Mouse (Mus musculus) splenic B cell, adult 2 months (primary cell): ENCODE results near the gene Pom121.

Source experiments
- DNase-seq: peaks from one replicate; pipeline ENCODE4 v3.0.0-alpha.2; 2011; ENCODE audit warnings: low read depth, low spot score
- H3K27me3 ChIP-seq: 2 replicates; pipeline ENCODE4 v1.6.1; 2012; ENCODE audit warnings: mild to moderate bottlenecking, low read length, moderate library complexity, mixed read lengths; ENCODE audit not compliant: control insufficient read depth, poor library complexity, insufficient read depth, severe bottlenecking
- H3K36me3 ChIP-seq: 2 replicates; pipeline ENCODE4 v1.6.1; 2012; ENCODE audit warnings: mild to moderate bottlenecking, low read length, moderate library complexity, mixed read lengths; ENCODE audit not compliant: control insufficient read depth, poor library complexity, insufficient read depth, severe bottlenecking

Gene Pom121

GRCm38 (mm10) chr5:135353564-135353963 is 40.8 kb downstream of the Pom121 start:
- H3K36me3 ChIP-seq, result no peaks in the 10 kb centered on the region
- no peak for DNase-seq
- H3K27me3 ChIP-seq, result no peaks in the 10 kb centered on the region

- DNase-seq, result no peak
- no peaks in the 10 kb centered on the region for H3K36me3 ChIP-seq
- no peaks in the 10 kb centered on the region for H3K27me3 ChIP-seq
Measured at GRCm38 (mm10) chr5:135352995-135353394, 41.4 kb downstream of the Pom121 start, which contains the start of gene Trim50. Gene Trim50 (plus strand): TSS chr5:135353295.

GRCm38 (mm10) chr5:135351606-135352005 is 42.7 kb downstream of the Pom121 start:
- DNase-seq, result no peak
- Histone ChIP-seq H3K27me3 (no peaks in the 10 kb centered on the region), H3K36me3 (no peaks in the 10 kb centered on the region)

- Histone ChIP-seq H3K36me3 (no peaks in the 10 kb centered on the region), H3K27me3 (no peaks in the 10 kb centered on the region)
- no peak for DNase-seq
Measured at GRCm38 (mm10) chr5:135349862-135350261, 44.5 kb downstream of the Pom121 start, which contains the start of gene Fkbp6. Gene Fkbp6 (minus strand): TSS chr5:135350044.

- H3K36me3 ChIP-seq, result no peaks in the 10 kb centered on the region
- no peaks in the 10 kb centered on the region for H3K27me3 ChIP-seq
- DNase-seq, result no peak
Measured at GRCm38 (mm10) chr5:135347511-135348011, 46.8 kb downstream of the Pom121 start.

- DNase-seq, result peak; percentile 13
Measured at GRCm38 (mm10) chr5:135346430-135346829, 47.9 kb downstream of the Pom121 start.

GRCm38 (mm10) chr5:135345989-135346388 is 48.4 kb downstream of the Pom121 start:
- Histone ChIP-seq H3K27me3 (no peaks in the 10 kb centered on the region), H3K36me3 (no peaks in the 10 kb centered on the region)
- no peak for DNase-seq

More at GRCm38 (mm10) chr5:135346430-135346829, 47.9 kb downstream of the Pom121 start:
- H3K36me3 ChIP-seq, result no peaks in the 10 kb centered on the region
- H3K27me3 ChIP-seq, result no peaks in the 10 kb centered on the region

- Histone ChIP-seq H3K36me3 (no peaks in the 10 kb centered on the region), H3K27me3 (no peaks in the 10 kb centered on the region)
- DNase-seq, result no peak
Measured at GRCm38 (mm10) chr5:135337575-135337974, 56.8 kb downstream of the Pom121 start.

- Histone ChIP-seq H3K36me3 (no peaks in the 10 kb centered on the region), H3K27me3 (no peaks in the 10 kb centered on the region)
- no peak for DNase-seq
Measured at GRCm38 (mm10) chr5:135331161-135331560, 63.2 kb downstream of the Pom121 start.

GRCm38 (mm10) chr5:135330201-135330600 is 64.1 kb downstream of the Pom121 start:
- Histone ChIP-seq H3K27me3 (no peaks in the 10 kb centered on the region), H3K36me3 (no peaks in the 10 kb centered on the region)
- no peak for DNase-seq

- DNase-seq, result no peak
- H3K36me3 ChIP-seq, result no peaks in the 10 kb centered on the region
Measured at GRCm38 (mm10) chr5:135329471-135329870, 64.9 kb downstream of the Pom121 start.

More at GRCm38 (mm10) chr5:135329471-135329870, 64.9 kb downstream of the Pom121 start:
- H3K27me3 ChIP-seq, result no peaks in the 10 kb centered on the region
